Mouse (Mus musculus) embryo, embryonic 10 days (tissue): ENCODE measurements around the gene Frem1.

Experiments
- DNase-seq: peaks from one replicate; pipeline ENCODE4 v3.0.0-alpha.2; 2015; ENCODE audit warnings: low spot score

Gene Frem1

DNA sequence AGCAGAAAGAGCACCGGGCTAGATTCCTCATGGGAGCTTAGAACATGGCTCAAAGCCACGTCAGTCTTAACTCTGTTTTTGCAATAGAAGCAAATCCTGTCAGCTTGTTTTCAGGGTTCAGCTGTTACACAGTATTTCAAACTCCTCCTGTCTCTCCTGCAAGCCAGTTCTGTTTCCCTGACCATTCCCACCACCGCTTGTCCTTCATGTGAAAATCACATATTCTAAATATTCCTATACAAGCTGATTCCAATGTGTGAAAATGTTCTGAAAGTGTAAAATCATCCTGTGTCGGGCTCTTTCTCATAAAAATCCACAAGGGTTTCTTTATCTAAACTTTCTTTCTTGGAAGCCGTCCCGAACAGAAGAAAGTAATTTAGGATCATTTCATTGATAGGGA lies 22.0 kb downstream of the Frem1 start:
- DNase-seq: no peak

GRCm38 (mm10) chr4:83020759-83021555 lies 31.2 kb downstream of the Frem1 start:
- DNase-seq: peak; percentile 78

GRCm38 (mm10) chr4:83018111-83019105 lies 33.7 kb downstream of the Frem1 start:
- DNase-seq: peak; percentile 9

GRCm38 (mm10) chr4:83014538-83014937 lies 37.6 kb downstream of the Frem1 start:
- DNase-seq: no peak

DNA sequence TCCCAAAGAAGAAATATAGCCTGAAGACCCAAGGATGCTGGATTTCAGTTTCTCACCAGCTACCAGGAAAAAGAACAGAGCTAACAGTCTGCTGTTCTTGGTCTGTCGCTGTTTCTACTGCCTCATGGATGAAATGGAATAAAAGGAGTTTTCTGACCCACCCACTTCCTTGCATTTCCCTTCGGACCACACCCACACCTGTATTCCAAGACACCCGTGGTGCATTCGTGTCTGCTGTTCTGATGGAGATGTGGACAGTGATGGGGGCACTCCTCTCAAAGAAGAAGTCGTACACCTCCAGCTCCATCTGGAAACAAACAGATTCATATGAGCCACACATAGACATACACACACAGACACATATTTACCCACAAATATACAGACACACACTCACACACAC lies 48.1 kb downstream of the Frem1 start:
- no peak for DNase-seq

DNA sequence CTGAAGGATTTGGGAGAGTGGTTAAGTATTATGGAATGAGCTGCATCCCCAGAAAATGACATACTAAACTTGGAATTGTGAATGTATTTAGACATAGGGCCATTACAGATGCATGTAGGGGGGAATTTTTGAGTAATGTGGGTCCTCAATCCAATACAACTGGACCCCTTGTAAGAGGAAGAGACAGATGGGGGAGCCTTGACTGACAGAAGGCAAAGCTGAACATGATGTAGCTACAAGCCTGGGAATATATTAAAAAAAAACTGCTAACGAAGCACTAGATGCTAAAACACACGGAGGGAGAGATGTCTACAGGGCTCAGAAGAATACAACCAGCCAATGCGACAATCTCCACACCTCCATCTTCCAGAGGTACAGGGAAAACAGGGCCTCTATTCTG lies 60.1 kb downstream of the Frem1 start:
- no peak for DNase-seq

DNA sequence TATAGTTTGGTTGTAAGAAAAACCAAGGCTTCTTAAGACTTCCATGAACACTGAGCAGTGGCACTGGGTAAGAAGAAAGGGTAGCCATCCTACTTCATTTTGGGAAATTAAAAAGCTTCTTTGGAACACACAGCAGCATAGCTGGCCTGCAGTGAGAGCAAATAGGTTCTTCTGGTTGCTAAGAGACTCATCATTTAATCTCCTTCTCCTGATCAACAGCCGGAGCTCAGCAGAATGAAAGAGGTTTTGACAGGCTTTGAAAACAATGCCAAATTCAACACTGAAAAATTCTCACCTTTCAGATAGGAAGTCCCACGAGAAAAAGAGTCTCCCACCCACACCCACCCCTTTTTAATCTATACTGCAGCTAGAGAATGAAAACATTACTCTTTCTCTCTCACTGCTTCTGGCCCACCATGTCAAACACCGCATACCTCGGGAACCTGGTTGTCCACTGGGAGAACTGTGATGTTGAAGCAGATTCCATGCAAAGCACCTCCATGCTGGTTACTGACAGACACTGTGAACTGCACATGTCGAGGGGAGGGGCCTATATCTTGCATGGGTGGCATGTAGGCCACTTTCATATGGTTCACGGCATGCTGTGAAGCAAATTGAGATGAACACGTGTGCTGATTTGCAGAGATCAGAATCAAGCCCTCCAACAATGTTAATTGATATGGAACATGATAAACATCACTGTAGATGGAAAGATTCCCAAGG lies 61.0 kb downstream of the Frem1 start:
- DNase-seq: no peak

DNA sequence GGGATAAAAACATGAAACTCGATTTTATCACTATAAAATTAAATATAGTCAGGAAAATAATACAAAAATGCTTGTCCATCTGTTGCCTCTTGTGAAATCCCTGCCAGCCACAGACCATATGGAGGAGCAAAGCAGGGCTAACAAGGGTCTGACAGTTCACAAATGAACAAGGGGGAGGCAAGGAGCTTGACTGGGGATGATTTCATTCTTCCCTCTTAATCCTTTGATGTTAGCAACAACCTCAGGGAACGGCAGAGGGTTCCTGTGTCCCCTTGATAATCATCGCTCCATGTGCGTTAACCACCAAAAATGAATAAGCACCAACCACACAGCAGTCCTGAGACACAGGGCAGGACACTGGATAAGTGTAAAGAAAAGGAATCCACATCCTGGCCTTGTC lies 79.8 kb downstream of the Frem1 start:
- DNase-seq: no peak

- DNase-seq: no peak
Measured at GRCm38 (mm10) chr4:82970901-82971648, 81.1 kb downstream of the Frem1 start.

DNA sequence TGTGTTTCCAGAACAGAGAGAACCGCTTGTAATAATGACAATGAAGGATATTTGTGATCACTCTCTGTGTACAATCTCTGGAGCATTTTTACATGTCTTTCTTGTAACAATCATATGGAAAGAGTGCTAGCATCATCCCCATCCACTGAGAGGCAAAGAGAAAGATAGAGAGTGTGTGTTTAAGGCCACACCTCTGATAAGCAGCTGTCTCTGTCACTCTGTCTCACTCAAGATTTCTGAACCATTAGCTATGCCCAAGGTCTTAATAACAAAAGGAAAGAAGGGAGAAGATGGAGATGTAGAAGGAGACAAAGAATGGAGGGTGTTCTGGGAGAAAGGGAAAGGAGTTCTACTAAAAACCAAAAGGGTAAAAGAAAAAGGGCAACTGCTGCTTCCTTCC lies 91.1 kb downstream of the Frem1 start:
- no peak for DNase-seq

GRCm38 (mm10) chr4:82957827-82958538 lies 94.2 kb downstream of the Frem1 start:
- DNase-seq: no peak

GRCm38 (mm10) chr4:82953992-82954391 lies 98.1 kb downstream of the Frem1 start:
- no peak for DNase-seq

- no peak for DNase-seq
Measured at GRCm38 (mm10) chr4:82949511-82949910, 102.6 kb downstream of the Frem1 start.

- DNase-seq: no peak
Measured at GRCm38 (mm10) chr4:82946721-82947120, 105.4 kb downstream of the Frem1 start.

GRCm38 (mm10) chr4:82946276-82946612 lies 105.9 kb downstream of the Frem1 start:
- DNase-seq: no peak

GRCm38 (mm10) chr4:82945572-82946275 lies 106.4 kb downstream of the Frem1 start:
- DNase-seq: no peak

DNA sequence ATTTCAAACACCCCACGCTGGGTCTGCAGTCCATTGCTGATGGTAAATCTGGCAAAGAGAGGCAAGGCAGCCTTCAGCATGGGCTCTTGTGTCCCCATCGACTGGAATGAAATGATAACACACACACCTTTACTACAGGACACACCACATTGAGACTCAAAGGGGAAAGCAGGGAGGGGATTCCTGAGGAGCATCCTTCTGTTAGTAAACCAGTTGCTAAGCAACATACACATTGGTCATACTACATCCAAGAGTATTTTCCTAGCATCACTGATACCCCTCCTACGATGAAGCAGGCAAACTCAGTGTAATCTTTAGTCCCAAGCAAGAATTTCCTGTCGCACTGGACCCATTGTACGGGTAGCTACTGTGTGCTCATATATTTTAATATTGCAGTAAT lies 111.5 kb downstream of the Frem1 start:
- no peak for DNase-seq

DNA sequence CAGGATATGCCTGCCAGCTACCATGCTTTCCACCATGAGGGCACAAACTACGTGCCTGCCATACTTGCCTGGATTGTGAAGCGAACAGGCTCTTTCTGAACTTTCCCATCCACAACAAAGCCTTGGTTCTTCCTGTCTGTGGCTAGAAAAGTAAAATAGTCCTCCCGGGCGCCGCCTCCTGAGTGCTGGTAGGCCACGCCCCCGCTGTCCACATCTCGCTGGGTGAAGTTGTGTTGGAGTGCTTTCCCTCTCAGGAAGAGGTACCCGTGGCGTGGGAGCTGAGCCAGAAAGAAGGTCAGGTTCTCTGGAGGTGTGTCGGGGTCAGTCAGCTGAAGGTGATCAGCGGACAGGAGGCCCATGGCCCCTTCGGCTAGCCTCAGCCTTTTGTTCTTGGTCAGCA lies 111.9 kb downstream of the Frem1 start:
- DNase-seq: no peak

DNA sequence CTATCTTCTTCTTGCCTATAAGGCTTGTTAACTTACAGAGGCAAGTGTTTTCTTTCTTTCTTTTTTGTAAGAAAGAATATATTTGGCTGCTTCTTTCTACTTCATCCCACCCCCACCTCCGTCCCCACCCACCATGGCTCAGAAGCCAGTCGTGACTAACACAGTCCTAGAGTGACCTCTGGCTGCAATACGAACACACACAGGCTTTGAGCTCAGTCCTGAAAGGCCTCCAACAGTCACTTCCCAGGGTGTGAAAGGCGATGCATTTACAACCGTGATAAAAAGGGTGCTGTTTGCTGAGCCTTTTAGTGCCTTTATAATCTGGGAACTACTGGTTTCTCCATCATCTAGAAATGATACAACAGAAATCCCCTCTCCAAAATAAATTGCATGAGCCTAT lies 117.8 kb downstream of the Frem1 start:
- DNase-seq: peak; percentile 74

DNA sequence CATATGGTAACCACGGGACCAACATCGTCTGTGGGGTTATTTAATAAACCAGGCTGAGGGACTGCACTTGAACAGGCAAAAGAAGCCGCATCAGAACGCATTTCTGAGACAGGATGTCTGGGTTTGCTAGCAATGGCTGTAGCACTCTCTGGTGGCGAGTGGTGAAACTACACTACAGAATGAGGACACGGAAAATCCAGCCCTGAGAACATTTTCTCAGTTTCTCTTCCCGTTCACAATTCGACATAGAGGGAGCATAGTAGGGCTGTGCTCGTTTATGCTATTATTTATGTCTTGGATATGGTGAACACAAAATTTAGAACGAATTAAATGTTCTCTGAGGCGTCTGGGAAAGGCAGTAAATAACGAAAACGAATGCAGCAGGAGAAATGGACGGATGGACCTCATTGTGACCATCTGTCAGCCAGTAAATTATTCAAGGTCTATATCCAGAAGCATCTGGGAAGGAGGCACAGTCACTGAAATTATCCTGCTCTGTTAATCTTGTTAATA lies 118.4 kb downstream of the Frem1 start:
- peak; percentile 89 for DNase-seq
